Mouse (Mus musculus) heart, embryonic 15.5 days (tissue): Measurements from ENCODE around the gene Spata3. TPM values are rescaled to one million over a fixed set of nuclear protein-coding genes. Genes with fewer than 3 reads are reported as not detected.
A peak's percentile ranks its signal among the peaks of the same experiment; 100 is the strongest.
"Not testable (repeated sequence)": the region's sequence is repeated elsewhere in the genome, so short reads cannot be mapped to it uniquely, and the experiment has no call there.

ENCODE experiments used
- ATAC-seq: fragments of 200-750 bp; cut with Nextera tagmentation; replicated peaks from 2 replicates; pipeline ENCODE4 v1.8.0; 2017; ENCODE audit warnings: low read depth, moderate TSS enrichment; ENCODE audit not compliant: insufficient number of reproducible peaks, insufficient read depth, low FRiP score
- H3K27ac ChIP-seq: fragments of 300-500 bp; sonication (generic); 2 replicates; pipeline ENCODE4 v1.5.1; 2015; ENCODE audit warnings: mild to moderate bottlenecking, inconsistent platforms
- H3K27me3 ChIP-seq: fragments of 300-500 bp; sonication (generic); 2 replicates; pipeline ENCODE4 v1.6.1; 2015; ENCODE audit warnings: inconsistent platforms
- H3K36me3 ChIP-seq: fragments of 300-500 bp; sonication (generic); 2 replicates; pipeline ENCODE4 v1.6.1; 2015; ENCODE audit warnings: mild to moderate bottlenecking, inconsistent platforms
- H3K4me1 ChIP-seq: fragments of 300-500 bp; sonication (generic); replicated peaks from 2 replicates; pipeline ENCODE4 v1.6.1; 2015; ENCODE audit warnings: inconsistent platforms
- H3K4me2 ChIP-seq: fragments of 300-500 bp; sonication (generic); 2 replicates; pipeline ENCODE4 v1.6.1; 2015; ENCODE audit warnings: inconsistent platforms, mild to moderate bottlenecking, moderate library complexity
- H3K4me3 ChIP-seq: fragments of 300-500 bp; sonication (generic); 2 replicates; pipeline ENCODE4 v1.5.1; 2015; ENCODE audit warnings: mild to moderate bottlenecking, inconsistent platforms
- H3K9ac ChIP-seq: fragments of 300-500 bp; sonication (generic); 2 replicates; pipeline ENCODE4 v1.6.1; 2015; ENCODE audit warnings: mild to moderate bottlenecking, inconsistent platforms
- H3K9me3 ChIP-seq: fragments of 300-500 bp; sonication (generic); replicated peaks from 2 replicates; pipeline ENCODE4 v1.6.1; 2016; ENCODE audit warnings: inconsistent platforms
- whole genome bisulfite sequencing: fragments of 180-500 bp; shearing (Covaris S2); methylation state at CpG from one replicate; pipeline ENCODE4 v1.1.7; 2015; ENCODE audit warnings: mixed read lengths; 5-methylcytosine and 5-hydroxymethylcytosine counted together
- polyA plus RNA-seq: library from polyadenylated mRNA; unstranded; fragments of >200 nt; fragmentation: Nextera tagmentation; extraction: Ambion mirVana; gene quantifications from 2 replicates; pipeline ENCODE4 v1.2.1, GENCODE M21; 2015

The Spata3 gene
- polyA plus RNA-seq, result not detected in 2 replicates

- peaks cover 40% of the 10 kb centered on the region for H3K27me3 ChIP-seq
Observed at GRCm38 (mm10) chr1:86016516-86016915, at the start of gene Spata3. Gene Spata3 (plus strand): TSS chr1:86016816.

GRCm38 (mm10) chr1:85969081-85969480, 47.5 kb upstream of the Spata3 start:
- no peak for ATAC-seq
- Histone ChIP-seq H3K9ac (no peak overlapping the region), H3K9me3 (no peaks in the 10 kb centered on the region), H3K4me2 (no peak overlapping the region), H3K4me3 (no peak overlapping the region), H3K27me3 (no peaks in the 10 kb centered on the region), H3K36me3 (no peaks in the 10 kb centered on the region), H3K4me1 (no peaks in the 10 kb centered on the region), H3K27ac (no peak overlapping the region)
- WGBS, result 56% methylated on average over 1 of the region's 1 CpGs

More at GRCm38 (mm10) chr1:86016516-86016915, at the start of gene Spata3:
- Histone ChIP-seq H3K9ac (no peak within 1 kb of the TSS), H3K27ac (no peak within 1 kb of the TSS), H3K36me3 (no peaks in the 10 kb centered on the region), H3K9me3 (no peaks in the 10 kb centered on the region), H3K4me1 (peaks cover 9% of the 10 kb centered on the region), H3K4me2 (no peak within 1 kb of the TSS), H3K4me3 (no peak within 1 kb of the TSS)
- ATAC-seq, result no peak
- WGBS, result 86% methylated on average over 8 of the region's 8 CpGs

GRCm38 (mm10) chr1:85969519-85969918, 47.1 kb upstream of the Spata3 start:
- no peaks in the 10 kb centered on the region for H3K27me3 ChIP-seq
- WGBS, result 69% methylated on average over 1 of the region's 1 CpGs
- no peak overlapping the region for H3K4me3 ChIP-seq
- H3K4me2 ChIP-seq, result no peak overlapping the region
- H3K36me3 ChIP-seq, result no peaks in the 10 kb centered on the region
- H3K27ac ChIP-seq, result no peak overlapping the region
- ATAC-seq, result no peak
- H3K4me1 ChIP-seq, result no peaks in the 10 kb centered on the region
- no peak overlapping the region for H3K9ac ChIP-seq
- H3K9me3 ChIP-seq, result no peaks in the 10 kb centered on the region

- Histone ChIP-seq H3K27ac (no peak overlapping the region), H3K4me3 (no peak overlapping the region), H3K9ac (no peak overlapping the region), H3K4me1 (no peaks in the 10 kb centered on the region), H3K36me3 (no peaks in the 10 kb centered on the region), H3K27me3 (no peaks in the 10 kb centered on the region), H3K9me3 (no peaks in the 10 kb centered on the region), H3K4me2 (no peak overlapping the region)
- no peak for ATAC-seq
- 82% methylated on average over 3 of the region's 3 CpGs for WGBS
Observed at GRCm38 (mm10) chr1:85971070-85971469, 45.5 kb upstream of the Spata3 start.

GRCm38 (mm10) chr1:85972341-85972740, 44.3 kb upstream of the Spata3 start:
- no peak overlapping the region for H3K4me3 ChIP-seq
- no peak overlapping the region for H3K27ac ChIP-seq
- H3K27me3 ChIP-seq, result no peaks in the 10 kb centered on the region
- no peak for ATAC-seq
- WGBS, result 56% methylated on average over 3 of the region's 3 CpGs
- H3K4me2 ChIP-seq, result no peak overlapping the region
- no peaks in the 10 kb centered on the region for H3K4me1 ChIP-seq
- H3K36me3 ChIP-seq, result no peaks in the 10 kb centered on the region
- H3K9me3 ChIP-seq, result no peaks in the 10 kb centered on the region
- no peak overlapping the region for H3K9ac ChIP-seq

- H3K9me3 ChIP-seq, result no peaks in the 10 kb centered on the region
- WGBS, result 91% methylated on average over 2 of the region's 2 CpGs
- no peak overlapping the region for H3K27ac ChIP-seq
- H3K4me1 ChIP-seq, result no peaks in the 10 kb centered on the region
- H3K36me3 ChIP-seq, result no peaks in the 10 kb centered on the region
- H3K27me3 ChIP-seq, result no peaks in the 10 kb centered on the region
- no peak overlapping the region for H3K4me3 ChIP-seq
- ATAC-seq, result no peak
- H3K4me2 ChIP-seq, result no peak overlapping the region
- H3K9ac ChIP-seq, result no peak overlapping the region
Observed at GRCm38 (mm10) chr1:85973468-85973877, 43.1 kb upstream of the Spata3 start.

- H3K36me3 ChIP-seq, result no peaks in the 10 kb centered on the region
- H3K27me3 ChIP-seq, result no peaks in the 10 kb centered on the region
- H3K4me3 ChIP-seq, result no peak overlapping the region
- no peak overlapping the region for H3K27ac ChIP-seq
- 58% methylated on average over 3 of the region's 3 CpGs for WGBS
- H3K4me1 ChIP-seq, result peaks cover 11% of the 10 kb centered on the region
- no peak overlapping the region for H3K9ac ChIP-seq
- no peak overlapping the region for H3K4me2 ChIP-seq
- ATAC-seq, result no peak
- no peaks in the 10 kb centered on the region for H3K9me3 ChIP-seq
Observed at GRCm38 (mm10) chr1:85977709-85978108, 38.9 kb upstream of the Spata3 start.

- Histone ChIP-seq H3K9me3 (no peaks in the 10 kb centered on the region), H3K4me1 (peaks cover 16% of the 10 kb centered on the region), H3K9ac (no peak overlapping the region), H3K36me3 (no peaks in the 10 kb centered on the region), H3K4me2 (no peak overlapping the region), H3K27ac (peak overlapping the region; percentile 40), H3K4me3 (no peak overlapping the region), H3K27me3 (no peaks in the 10 kb centered on the region)
- WGBS, result 19% methylated on average over 7 of the region's 7 CpGs
- ATAC-seq, result no peak
Observed at GRCm38 (mm10) chr1:85981738-85982357, 34.8 kb upstream of the Spata3 start.

GRCm38 (mm10) chr1:85985784-85986183, 30.8 kb upstream of the Spata3 start:
- H3K4me3 ChIP-seq, result no peak overlapping the region
- H3K4me2 ChIP-seq, result no peak overlapping the region
- H3K36me3 ChIP-seq, result no peaks in the 10 kb centered on the region
- peaks cover 16% of the 10 kb centered on the region for H3K4me1 ChIP-seq
- WGBS, result 70% methylated on average over 3 of the region's 3 CpGs
- H3K27me3 ChIP-seq, result no peaks in the 10 kb centered on the region
- H3K9ac ChIP-seq, result no peak overlapping the region
- ATAC-seq, result no peak
- no peaks in the 10 kb centered on the region for H3K9me3 ChIP-seq
- H3K27ac ChIP-seq, result no peak overlapping the region

- no peak overlapping the region for H3K9ac ChIP-seq
- H3K4me2 ChIP-seq, result no peak overlapping the region
- H3K4me1 ChIP-seq, result peaks cover 5% of the 10 kb centered on the region
- H3K4me3 ChIP-seq, result no peak overlapping the region
- no peaks in the 10 kb centered on the region for H3K27me3 ChIP-seq
- no peaks in the 10 kb centered on the region for H3K9me3 ChIP-seq
- no peak overlapping the region for H3K27ac ChIP-seq
- 66% methylated on average over 4 of the region's 4 CpGs for WGBS
- ATAC-seq, result no peak
- H3K36me3 ChIP-seq, result no peaks in the 10 kb centered on the region
Observed at GRCm38 (mm10) chr1:85988351-85988750, 28.3 kb upstream of the Spata3 start.

- not testable (repeated sequence) for H3K9me3 ChIP-seq, H3K36me3 ChIP-seq, H3K27me3 ChIP-seq, H3K4me2 ChIP-seq, H3K4me3 ChIP-seq, ATAC-seq, H3K4me1 ChIP-seq, H3K27ac ChIP-seq, H3K9ac ChIP-seq
- WGBS, result 86% methylated on average over 4 of the region's 4 CpGs
Observed at GRCm38 (mm10) chr1:85988882-85989281, 27.7 kb upstream of the Spata3 start.

- Histone ChIP-seq H3K27ac (no peak overlapping the region), H3K9me3 (no peaks in the 10 kb centered on the region), H3K4me3 (no peak overlapping the region), H3K4me1 (no peaks in the 10 kb centered on the region), H3K36me3 (no peaks in the 10 kb centered on the region), H3K27me3 (no peaks in the 10 kb centered on the region), H3K9ac (no peak overlapping the region), H3K4me2 (no peak overlapping the region)
- ATAC-seq, result no peak
- 59% methylated on average over 9 of the region's 9 CpGs for WGBS
Observed at GRCm38 (mm10) chr1:85992175-85992574, 24.4 kb upstream of the Spata3 start.
